Mouse (Mus musculus): ENCODE data around the gene Hmgb4. TPM values are rescaled to one million over a fixed set of nuclear protein-coding genes. Genes with fewer than 3 reads are reported as not detected.

The Hmgb4 gene
- not detected in 2 replicates for polyA plus RNA-seq (2016; fragmentation: Nextera tagmentation; extraction: Ambion mirVana)

- no peak for ATAC-seq (ENCODE audit: low FRiP score, low read depth)
- Histone ChIP-seq H3K4me1 (no peaks in the 10 kb centered on the region), H3K27ac (no peak within 1 kb of the TSS), H3K36me3 (no peaks in the 10 kb centered on the region), H3K9me3 (no peaks in the 10 kb centered on the region), H3K4me3 (no peak within 1 kb of the TSS), H3K9ac (no peak within 1 kb of the TSS), H3K27me3 (replicated peaks) (no peaks in the 10 kb centered on the region), H3K4me2 (replicated peaks) (no peak within 1 kb of the TSS)
- 76% methylated on average over 8 of the region's 8 CpGs for WGBS
Observed at GRCm38 (mm10) chr4:128260907-128261560, at the start of gene Hmgb4. TSS of gene Hmgb4 (minus strand) at chr4:128260957.

GRCm38 (mm10) chr4:128306011-128306410, 45.3 kb upstream of the Hmgb4 start:
- Histone ChIP-seq H3K4me2 (replicated peaks) (no peak overlapping the region), H3K4me3 (no peak overlapping the region), H3K36me3 (no peaks in the 10 kb centered on the region), H3K9ac (no peak overlapping the region), H3K9me3 (no peaks in the 10 kb centered on the region), H3K27me3 (replicated peaks) (no peaks in the 10 kb centered on the region), H3K4me1 (no peaks in the 10 kb centered on the region), H3K27ac (no peak overlapping the region)
- no peak for ATAC-seq (ENCODE audit: low FRiP score, low read depth)
- WGBS = 92% methylated on average over 8 of the region's 8 CpGs

GRCm38 (mm10) chr4:128304049-128304448, 43.3 kb upstream of the Hmgb4 start:
- 85% methylated on average over 8 of the region's 8 CpGs for WGBS
- no peak overlapping the region for H3K27ac ChIP-seq

GRCm38 (mm10) chr4:128288095-128288494, 27.3 kb upstream of the Hmgb4 start:
- H3K4me2 ChIP-seq (replicated peaks) = no peak overlapping the region
- H3K27me3 ChIP-seq (replicated peaks) = no peaks in the 10 kb centered on the region
- no peaks in the 10 kb centered on the region for H3K36me3 ChIP-seq
- H3K9ac ChIP-seq = no peak overlapping the region
- no peak overlapping the region for H3K27ac ChIP-seq
- H3K9me3 ChIP-seq = no peaks in the 10 kb centered on the region
- H3K4me3 ChIP-seq = no peak overlapping the region
- ATAC-seq (ENCODE audit: low FRiP score, low read depth) = no peak
- 73% methylated on average over 7 of the region's 7 CpGs for WGBS
- H3K4me1 ChIP-seq = no peaks in the 10 kb centered on the region

More at GRCm38 (mm10) chr4:128304049-128304448, 43.3 kb upstream of the Hmgb4 start:
- Histone ChIP-seq H3K4me1 (no peaks in the 10 kb centered on the region), H3K9ac (no peak overlapping the region), H3K9me3 (no peaks in the 10 kb centered on the region), H3K4me2 (replicated peaks) (no peak overlapping the region), H3K4me3 (no peak overlapping the region), H3K27me3 (replicated peaks) (no peaks in the 10 kb centered on the region), H3K36me3 (no peaks in the 10 kb centered on the region)
- no peak for ATAC-seq (ENCODE audit: low FRiP score, low read depth)

- H3K4me3 ChIP-seq = no peak overlapping the region
- H3K27me3 ChIP-seq (replicated peaks) = no peaks in the 10 kb centered on the region
- no peaks in the 10 kb centered on the region for H3K9me3 ChIP-seq
- no peak overlapping the region for H3K27ac ChIP-seq
- no peak for ATAC-seq (ENCODE audit: low FRiP score, low read depth)
- H3K4me1 ChIP-seq = no peaks in the 10 kb centered on the region
- H3K4me2 ChIP-seq (replicated peaks) = no peak overlapping the region
- no peaks in the 10 kb centered on the region for H3K36me3 ChIP-seq
- WGBS = 80% methylated on average over 1 of the region's 1 CpGs
- no peak overlapping the region for H3K9ac ChIP-seq
Observed at GRCm38 (mm10) chr4:128285009-128285408, 24.3 kb upstream of the Hmgb4 start.

GRCm38 (mm10) chr4:128275586-128275985, 14.8 kb upstream of the Hmgb4 start:
- H3K27ac ChIP-seq = no peak overlapping the region
- no peaks in the 10 kb centered on the region for H3K4me1 ChIP-seq
- no peaks in the 10 kb centered on the region; the same call in 1 of the 2 replicates for H3K36me3 ChIP-seq
- H3K4me3 ChIP-seq = no peak overlapping the region
- no peaks in the 10 kb centered on the region for H3K9me3 ChIP-seq
- no peak overlapping the region for H3K9ac ChIP-seq
- H3K27me3 ChIP-seq (replicated peaks) = no peaks in the 10 kb centered on the region
- ATAC-seq (ENCODE audit: low FRiP score, low read depth) = no peak
- H3K4me2 ChIP-seq (replicated peaks) = no peak overlapping the region
- 76% methylated on average over 6 of the region's 6 CpGs for WGBS

- H3K9me3 ChIP-seq = no peaks in the 10 kb centered on the region
- WGBS = 86% methylated on average over 5 of the region's 5 CpGs
- no peaks in the 10 kb centered on the region for H3K4me1 ChIP-seq
- no peak for ATAC-seq (ENCODE audit: low FRiP score, low read depth)
- no peak overlapping the region for H3K27ac ChIP-seq
- no peak overlapping the region for H3K4me2 ChIP-seq (replicated peaks)
- H3K4me3 ChIP-seq = no peak overlapping the region
- H3K36me3 ChIP-seq = no peaks in the 10 kb centered on the region; the same call in 1 of the 2 replicates
- H3K9ac ChIP-seq = no peak overlapping the region
- H3K27me3 ChIP-seq (replicated peaks) = no peaks in the 10 kb centered on the region
Observed at GRCm38 (mm10) chr4:128275116-128275515, 14.4 kb upstream of the Hmgb4 start.

GRCm38 (mm10) chr4:128273146-128273545, 12.4 kb upstream of the Hmgb4 start:
- H3K9me3 ChIP-seq = no peaks in the 10 kb centered on the region
- H3K4me1 ChIP-seq = no peaks in the 10 kb centered on the region; the same call in 1 of the 2 replicates
- H3K27me3 ChIP-seq (replicated peaks) = no peaks in the 10 kb centered on the region
- H3K9ac ChIP-seq = no peak overlapping the region
- WGBS = 78% methylated on average over 11 of the region's 11 CpGs
- H3K27ac ChIP-seq = no peak overlapping the region
- no peaks in the 10 kb centered on the region; the same call in 1 of the 2 replicates for H3K36me3 ChIP-seq
- ATAC-seq (ENCODE audit: low FRiP score, low read depth) = no peak
- no peak overlapping the region for H3K4me3 ChIP-seq
- H3K4me2 ChIP-seq (replicated peaks) = no peak overlapping the region

- H3K9ac ChIP-seq = no peak overlapping the region
- 70% methylated on average over 6 of the region's 6 CpGs for WGBS
Observed at GRCm38 (mm10) chr4:128272501-128272900, 11.7 kb upstream of the Hmgb4 start.

GRCm38 (mm10) chr4:128270931-128271330, 10.2 kb upstream of the Hmgb4 start:
- WGBS = 85% methylated on average over 19 of the region's 19 CpGs
- no peak for ATAC-seq (ENCODE audit: low FRiP score, low read depth)
- H3K4me2 ChIP-seq (replicated peaks) = no peak overlapping the region
- H3K4me3 ChIP-seq = no peak overlapping the region
- no peaks in the 10 kb centered on the region for H3K36me3 ChIP-seq
- no peak overlapping the region for H3K27ac ChIP-seq
- H3K27me3 ChIP-seq (replicated peaks) = no peaks in the 10 kb centered on the region
- no peaks in the 10 kb centered on the region; the same call in 1 of the 2 replicates for H3K4me1 ChIP-seq
- H3K9ac ChIP-seq = no peak overlapping the region
- no peaks in the 10 kb centered on the region for H3K9me3 ChIP-seq

More at GRCm38 (mm10) chr4:128272501-128272900, 11.7 kb upstream of the Hmgb4 start:
- Histone ChIP-seq H3K36me3 (no peaks in the 10 kb centered on the region; the same call in 1 of the 2 replicates), H3K9me3 (no peaks in the 10 kb centered on the region), H3K27me3 (replicated peaks) (no peaks in the 10 kb centered on the region), H3K4me1 (no peaks in the 10 kb centered on the region; the same call in 1 of the 2 replicates), H3K4me2 (replicated peaks) (no peak overlapping the region), H3K27ac (no peak overlapping the region), H3K4me3 (no peak overlapping the region)
- ATAC-seq (ENCODE audit: low FRiP score, low read depth) = no peak

GRCm38 (mm10) chr4:128270177-128270576, 9.4 kb upstream of the Hmgb4 start:
- 72% methylated on average over 10 of the region's 10 CpGs for WGBS
- Histone ChIP-seq H3K9ac (no peak overlapping the region), H3K4me2 (replicated peaks) (no peak overlapping the region), H3K4me3 (no peak overlapping the region), H3K9me3 (no peaks in the 10 kb centered on the region), H3K27ac (no peak overlapping the region), H3K4me1 (no peaks in the 10 kb centered on the region; the same call in 1 of the 2 replicates), H3K36me3 (no peaks in the 10 kb centered on the region), H3K27me3 (replicated peaks) (no peaks in the 10 kb centered on the region)
- ATAC-seq (ENCODE audit: low FRiP score, low read depth) = no peak

- WGBS = 79% methylated on average over 9 of the region's 9 CpGs
- no peaks in the 10 kb centered on the region for H3K36me3 ChIP-seq
- no peaks in the 10 kb centered on the region for H3K9me3 ChIP-seq
- H3K9ac ChIP-seq = no peak overlapping the region
- no peaks in the 10 kb centered on the region; the same call in 1 of the 2 replicates for H3K4me1 ChIP-seq
- no peak overlapping the region for H3K27ac ChIP-seq
- H3K27me3 ChIP-seq (replicated peaks) = no peaks in the 10 kb centered on the region
- no peak overlapping the region for H3K4me3 ChIP-seq
- no peak for ATAC-seq (ENCODE audit: low FRiP score, low read depth)
- no peak overlapping the region for H3K4me2 ChIP-seq (replicated peaks)
Observed at GRCm38 (mm10) chr4:128269261-128269875, 8.6 kb upstream of the Hmgb4 start.

Data from neural tube, embryonic 12.5 days (tissue).